Mouse (Mus musculus): ENCODE results near the gene Hnrnpll.

- no peak for TF ChIP-seq CTCF (IDR thresholded peaks at IDR 0.05; ENCODE audit: control insufficient read depth, insufficient read depth, insufficient read length)
- no peak for TF ChIP-seq MAX (IDR thresholded peaks at IDR 0.05)
- TF ChIP-seq CEBPB (IDR thresholded peaks at IDR 0.05; ENCODE audit: low read depth) = no peak
- TF ChIP-seq USF1 (IDR thresholded peaks at IDR 0.05; ENCODE audit: low read depth) = no peak
- TF ChIP-seq MYOG (IDR thresholded peaks at IDR 0.05; ENCODE audit: control insufficient read depth, extremely low read depth, insufficient read length) = no peak
- no peak for TF ChIP-seq MYOD1 (IDR thresholded peaks at IDR 0.05; ENCODE audit: control insufficient read depth, insufficient read length, low read depth)
- TF ChIP-seq FOSL1 (IDR thresholded peaks at IDR 0.05; ENCODE audit: insufficient read depth, low read length, poor library complexity, severe bottlenecking) = no peak
Measured at GRCm38 (mm10) chr17:79990161-79990560, 72.0 kb downstream of the Hnrnpll start.

Data from C2C12 (cell line).